Mouse (Mus musculus) C2C12 (cell line): ENCODE measurements around the gene Gata1.

Source experiments
- CEBPB ChIP-seq: IDR thresholded peaks from one replicate; pipeline ENCODE4 v1.6.1; 2011; ENCODE audit warnings: low read depth, mild to moderate bottlenecking, control low read depth, moderate library complexity
- CTCF ChIP-seq: IDR thresholded peaks from one replicate; pipeline ENCODE4 v1.5.1; 2011; ENCODE audit not compliant: control insufficient read depth, insufficient read depth, insufficient read length
- FOSL1 ChIP-seq: IDR thresholded peaks from one replicate; pipeline ENCODE4 v1.8.0; 2011; ENCODE audit warnings: mild to moderate bottlenecking, low read length; ENCODE audit not compliant: poor library complexity, insufficient read depth, severe bottlenecking
- MAX ChIP-seq: IDR thresholded peaks from one replicate; pipeline ENCODE4 v1.6.1; 2011; ENCODE audit warnings: mild to moderate bottlenecking, control low read depth
- MYOG ChIP-seq: IDR thresholded peaks from one replicate; pipeline ENCODE4 v1.6.1; 2011; ENCODE audit not compliant: control insufficient read depth, insufficient read length; ENCODE audit errors: extremely low read depth
- USF1 ChIP-seq: IDR thresholded peaks from one replicate; pipeline ENCODE4 v1.6.1; 2011; ENCODE audit warnings: low read depth, mild to moderate bottlenecking, control low read depth, moderate library complexity

DNA sequence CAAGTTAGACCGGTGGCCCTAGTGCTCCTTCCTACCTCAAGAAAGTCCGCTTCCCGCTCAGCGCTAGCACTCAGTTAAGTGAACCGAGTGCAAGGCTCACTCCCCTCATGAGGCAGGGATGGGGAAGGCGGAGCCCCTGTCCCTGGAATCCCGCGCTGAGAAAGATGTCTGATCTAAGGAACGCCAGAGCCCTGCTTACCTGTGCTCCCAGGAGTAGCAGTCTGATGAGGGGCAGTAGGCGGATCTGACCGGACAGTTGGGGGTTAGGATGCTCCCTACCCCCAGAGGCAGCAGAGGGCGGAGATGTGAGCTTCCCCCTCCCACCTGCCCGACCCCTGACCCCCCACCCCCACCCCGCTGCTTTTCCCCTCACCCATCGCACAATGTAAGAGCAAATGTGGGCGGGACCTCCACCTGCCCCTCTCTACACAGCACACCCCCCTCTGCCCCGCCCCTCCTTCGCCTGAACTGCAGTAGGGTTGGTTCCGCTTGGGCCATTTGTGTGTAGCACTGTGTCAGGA is 49.5 kb downstream of the Gata1 start, which contains the start of gene Eras:
- TF ChIP-seq MAX (no peak), CTCF (no peak), USF1 (no peak), MYOG (no peak), CEBPB (no peak), FOSL1 (no peak)
